Mouse (Mus musculus): ENCODE data around the gene Gtpbp8. TPM values are rescaled to one million over a fixed set of nuclear protein-coding genes. Genes with fewer than 3 reads are reported as not detected.

The Gtpbp8 gene
- total and polyA plus RNA-seq, 2 experiments from 2014 or later = 9.0 to 24.6 TPM

- Histone ChIP-seq H3K27ac (ENCODE audit: low read depth) (no peak overlapping the region), H3K36me3 (replicated peaks; ENCODE audit: control insufficient read depth, insufficient read depth, low read length) (no peaks in the 10 kb centered on the region), H3K4me2 (ENCODE audit: low read depth, low read length) (no peak overlapping the region), H3K4me3 (ENCODE audit: low read depth, low read length) (no peak overlapping the region), H3K9ac (replicated peaks; ENCODE audit: low read depth, low read length) (no peak overlapping the region), H3K9me3 (replicated peaks; ENCODE audit: control insufficient read depth, low read length) (no peaks in the 10 kb centered on the region), H3K27me3 (ENCODE audit: control insufficient read depth, insufficient read depth, low read length) (no peaks in the 10 kb centered on the region), H3K4me1 (ENCODE audit: control insufficient read depth, insufficient read depth) (peaks cover 10% of the 10 kb centered on the region)
- DNase-seq (ENCODE audit: low spot score) = no peak
- TF ChIP-seq EP300 (IDR thresholded peaks at IDR 0.05; ENCODE audit: low read depth) (no peak), CTCF (IDR thresholded peaks at IDR 0.05; ENCODE audit: low read depth) (no peak)
- no peak for ATAC-seq (ENCODE audit: insufficient read depth, low read depth)
- 61% methylated on average over 6 of the region's 6 CpGs for WGBS
These were observed 52.5 kb downstream of the Gtpbp8 start for GRCm38 (mm10) chr16:44693695-44694094.

- TF ChIP-seq EP300 (IDR thresholded peaks at IDR 0.05; ENCODE audit: low read depth) (no peak), CTCF (IDR thresholded peaks at IDR 0.05; ENCODE audit: low read depth) (no peak)
- H3K36me3 ChIP-seq (replicated peaks; ENCODE audit: control insufficient read depth, insufficient read depth, low read length) = no peaks in the 10 kb centered on the region
- H3K4me2 ChIP-seq (ENCODE audit: low read depth, low read length) = no peak overlapping the region
- H3K9ac ChIP-seq (replicated peaks; ENCODE audit: low read depth, low read length) = no peak overlapping the region
- WGBS = 84% methylated on average over 1 of the region's 1 CpGs
- peaks cover 12% of the 10 kb centered on the region for H3K4me1 ChIP-seq (ENCODE audit: control insufficient read depth, insufficient read depth)
- no peaks in the 10 kb centered on the region for H3K9me3 ChIP-seq (replicated peaks; ENCODE audit: control insufficient read depth, low read length)
- DNase-seq (ENCODE audit: low spot score) (no peak), ATAC-seq (ENCODE audit: insufficient read depth, low read depth) (no peak)
- H3K27me3 ChIP-seq (ENCODE audit: control insufficient read depth, insufficient read depth, low read length) = no peaks in the 10 kb centered on the region
- no peak overlapping the region for H3K4me3 ChIP-seq (ENCODE audit: low read depth, low read length)
- H3K27ac ChIP-seq (ENCODE audit: low read depth) = no peak overlapping the region
These were observed 53.6 kb downstream of the Gtpbp8 start for GRCm38 (mm10) chr16:44692541-44692940.

- no peaks in the 10 kb centered on the region for H3K27me3 ChIP-seq (ENCODE audit: control insufficient read depth, insufficient read depth, low read length)
- H3K27ac ChIP-seq (ENCODE audit: low read depth) = no peak overlapping the region
- 25% methylated on average over 17 of the region's 17 CpGs for WGBS
- ATAC-seq (ENCODE audit: insufficient read depth, low read depth) (no peak), DNase-seq (ENCODE audit: low spot score) (peak; percentile 36)
- TF ChIP-seq EP300 (IDR thresholded peaks at IDR 0.05; ENCODE audit: low read depth) (no peak), CTCF (IDR thresholded peaks at IDR 0.05; ENCODE audit: low read depth) (no peak)
- H3K4me1 ChIP-seq (ENCODE audit: control insufficient read depth, insufficient read depth) = peaks cover 17% of the 10 kb centered on the region
- no peak overlapping the region for H3K9ac ChIP-seq (replicated peaks; ENCODE audit: low read depth, low read length)
- no peaks in the 10 kb centered on the region for H3K36me3 ChIP-seq (replicated peaks; ENCODE audit: control insufficient read depth, insufficient read depth, low read length)
- H3K4me3 ChIP-seq (ENCODE audit: low read depth, low read length) = 0 out of 2 replicates have a peak overlapping the region, but pooled peaks have one; percentile 6
- H3K4me2 ChIP-seq (ENCODE audit: low read depth, low read length) = peak overlapping the region; percentile 44
- no peaks in the 10 kb centered on the region for H3K9me3 ChIP-seq (replicated peaks; ENCODE audit: control insufficient read depth, low read length)
These were observed 54.5 kb downstream of the Gtpbp8 start for GRCm38 (mm10) chr16:44691561-44692141.

- ATAC-seq (ENCODE audit: insufficient read depth, low read depth) (no peak), DNase-seq (ENCODE audit: low spot score) (no peak)
- Histone ChIP-seq H3K4me2 (ENCODE audit: low read depth, low read length) (no peak overlapping the region), H3K27ac (ENCODE audit: low read depth) (no peak overlapping the region), H3K4me3 (ENCODE audit: low read depth, low read length) (no peak overlapping the region), H3K9me3 (replicated peaks; ENCODE audit: control insufficient read depth, low read length) (no peaks in the 10 kb centered on the region), H3K27me3 (ENCODE audit: control insufficient read depth, insufficient read depth, low read length) (no peaks in the 10 kb centered on the region), H3K4me1 (ENCODE audit: control insufficient read depth, insufficient read depth) (peaks cover 17% of the 10 kb centered on the region), H3K36me3 (replicated peaks; ENCODE audit: control insufficient read depth, insufficient read depth, low read length) (no peaks in the 10 kb centered on the region), H3K9ac (replicated peaks; ENCODE audit: low read depth, low read length) (no peak overlapping the region)
- WGBS = 77% methylated on average over 2 of the region's 2 CpGs
- no peak for TF ChIP-seq EP300 (IDR thresholded peaks at IDR 0.05; ENCODE audit: low read depth)
- TF ChIP-seq CTCF (IDR thresholded peaks at IDR 0.05; ENCODE audit: low read depth) = no peak
These were observed 55.1 kb downstream of the Gtpbp8 start for GRCm38 (mm10) chr16:44691066-44691465.

GRCm38 (mm10) chr16:44690501-44690900, 55.7 kb downstream of the Gtpbp8 start:
- H3K27me3 ChIP-seq (ENCODE audit: control insufficient read depth, insufficient read depth, low read length) = no peaks in the 10 kb centered on the region
- no peaks in the 10 kb centered on the region for H3K36me3 ChIP-seq (replicated peaks; ENCODE audit: control insufficient read depth, insufficient read depth, low read length)
- H3K9me3 ChIP-seq (replicated peaks; ENCODE audit: control insufficient read depth, low read length) = no peaks in the 10 kb centered on the region
- no peak overlapping the region for H3K4me3 ChIP-seq (ENCODE audit: low read depth, low read length)
- DNase-seq (ENCODE audit: low spot score) (no peak), ATAC-seq (ENCODE audit: insufficient read depth, low read depth) (no peak)
- no peak for TF ChIP-seq EP300 (IDR thresholded peaks at IDR 0.05; ENCODE audit: low read depth)
- no peak overlapping the region for H3K27ac ChIP-seq (ENCODE audit: low read depth)
- H3K9ac ChIP-seq (replicated peaks; ENCODE audit: low read depth, low read length) = no peak overlapping the region
- no peak overlapping the region for H3K4me2 ChIP-seq (ENCODE audit: low read depth, low read length)
- H3K4me1 ChIP-seq (ENCODE audit: control insufficient read depth, insufficient read depth) = peaks cover 13% of the 10 kb centered on the region
- WGBS = 79% methylated on average over 2 of the region's 2 CpGs

GRCm38 (mm10) chr16:44688507-44688906, 57.7 kb downstream of the Gtpbp8 start:
- no peak for ATAC-seq (ENCODE audit: insufficient read depth, low read depth)
- TF ChIP-seq EP300 (IDR thresholded peaks at IDR 0.05; ENCODE audit: low read depth) (no peak), CTCF (IDR thresholded peaks at IDR 0.05; ENCODE audit: low read depth) (no peak)
- Histone ChIP-seq H3K36me3 (replicated peaks; ENCODE audit: control insufficient read depth, insufficient read depth, low read length) (no peaks in the 10 kb centered on the region), H3K27me3 (ENCODE audit: control insufficient read depth, insufficient read depth, low read length) (no peaks in the 10 kb centered on the region), H3K27ac (ENCODE audit: low read depth) (no peak overlapping the region), H3K4me2 (ENCODE audit: low read depth, low read length) (no peak overlapping the region), H3K9ac (replicated peaks; ENCODE audit: low read depth, low read length) (no peak overlapping the region), H3K9me3 (replicated peaks; ENCODE audit: control insufficient read depth, low read length) (no peaks in the 10 kb centered on the region), H3K4me1 (ENCODE audit: control insufficient read depth, insufficient read depth) (peaks cover 11% of the 10 kb centered on the region), H3K4me3 (ENCODE audit: low read depth, low read length) (no peak overlapping the region)
- DNase-seq (ENCODE audit: low spot score) = no peak
- WGBS = 34% methylated on average over 4 of the region's 4 CpGs
